Mouse (Mus musculus) Muller cell, postnatal 12 days (primary cell): ENCODE data around the gene Tnfrsf8.

ENCODE experiments used
- DNase-seq: peaks from one replicate; pipeline ENCODE4 v3.0.0-alpha.2; 2015; ENCODE audit errors: inconsistent ontology term

Gene Tnfrsf8

GRCm38 (mm10) chr4:145230647-145231046 lies 84.3 kb downstream of the Tnfrsf8 start:
- DNase-seq = no peak

- DNase-seq = peak; percentile 67
Observed at GRCm38 (mm10) chr4:145229524-145230163, 85.3 kb downstream of the Tnfrsf8 start.

DNA sequence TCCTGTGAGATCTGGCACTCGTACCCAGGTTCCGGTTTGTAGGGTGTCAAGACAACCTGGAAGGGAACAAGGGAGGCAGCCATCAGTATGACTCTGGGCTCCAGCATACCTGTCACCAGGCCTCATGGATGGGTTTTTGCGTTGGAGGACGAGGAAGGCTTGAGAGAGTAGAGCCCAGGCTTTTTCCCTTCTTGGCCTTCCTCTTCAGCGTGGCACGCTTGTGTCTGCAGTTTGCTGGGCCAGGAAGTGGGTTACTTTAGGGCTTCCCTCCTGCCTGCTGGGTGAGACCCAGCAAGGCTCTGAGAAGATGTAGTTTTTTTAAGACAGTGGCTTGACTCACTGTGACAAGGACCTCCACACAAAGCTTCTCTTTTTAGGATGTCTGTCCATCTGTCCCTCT lies 85.9 kb downstream of the Tnfrsf8 start:
- no peak for DNase-seq

DNA sequence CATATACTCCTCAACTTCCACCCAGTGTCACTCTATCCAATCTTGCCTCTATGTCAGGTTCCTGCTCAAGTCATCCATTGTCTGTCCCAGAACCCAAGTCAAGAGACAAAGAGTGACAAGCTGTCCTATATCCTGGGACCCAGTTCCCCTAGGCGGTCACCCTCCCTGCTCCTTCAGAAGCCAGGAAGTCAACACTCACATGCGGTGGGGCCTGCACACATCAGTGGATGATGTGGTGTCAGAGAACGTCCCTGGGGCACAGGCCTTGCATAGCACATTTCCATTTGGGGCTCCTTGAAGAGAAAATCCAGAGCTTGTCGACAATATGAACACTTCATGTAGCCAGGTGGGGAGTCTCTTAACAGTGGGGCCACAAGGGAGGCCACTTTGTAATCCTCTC lies 90.4 kb downstream of the Tnfrsf8 start:
- DNase-seq = no peak

GRCm38 (mm10) chr4:145222064-145222463 lies 92.9 kb downstream of the Tnfrsf8 start:
- no peak for DNase-seq

GRCm38 (mm10) chr4:145221379-145221778 lies 93.6 kb downstream of the Tnfrsf8 start:
- no peak for DNase-seq

DNA sequence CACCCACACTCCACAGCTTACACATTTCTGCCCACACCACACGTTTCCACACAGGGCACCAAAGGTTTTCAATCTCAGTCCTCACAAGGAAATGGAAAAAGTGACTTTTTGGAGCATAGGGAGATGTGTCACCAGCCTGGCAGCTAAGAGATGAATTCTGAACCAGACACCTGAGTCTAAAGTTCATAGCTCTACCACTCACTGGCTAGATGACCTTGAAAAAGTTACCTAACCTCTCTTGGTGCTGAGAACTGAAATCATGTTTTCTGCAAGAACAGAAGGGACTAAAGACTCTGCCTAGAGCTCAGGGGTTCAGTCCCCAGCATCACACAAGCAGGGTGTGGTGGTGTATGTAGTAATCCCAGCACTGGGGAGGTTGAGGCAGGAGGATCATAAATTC lies 95.0 kb downstream of the Tnfrsf8 start:
- no peak for DNase-seq

DNA sequence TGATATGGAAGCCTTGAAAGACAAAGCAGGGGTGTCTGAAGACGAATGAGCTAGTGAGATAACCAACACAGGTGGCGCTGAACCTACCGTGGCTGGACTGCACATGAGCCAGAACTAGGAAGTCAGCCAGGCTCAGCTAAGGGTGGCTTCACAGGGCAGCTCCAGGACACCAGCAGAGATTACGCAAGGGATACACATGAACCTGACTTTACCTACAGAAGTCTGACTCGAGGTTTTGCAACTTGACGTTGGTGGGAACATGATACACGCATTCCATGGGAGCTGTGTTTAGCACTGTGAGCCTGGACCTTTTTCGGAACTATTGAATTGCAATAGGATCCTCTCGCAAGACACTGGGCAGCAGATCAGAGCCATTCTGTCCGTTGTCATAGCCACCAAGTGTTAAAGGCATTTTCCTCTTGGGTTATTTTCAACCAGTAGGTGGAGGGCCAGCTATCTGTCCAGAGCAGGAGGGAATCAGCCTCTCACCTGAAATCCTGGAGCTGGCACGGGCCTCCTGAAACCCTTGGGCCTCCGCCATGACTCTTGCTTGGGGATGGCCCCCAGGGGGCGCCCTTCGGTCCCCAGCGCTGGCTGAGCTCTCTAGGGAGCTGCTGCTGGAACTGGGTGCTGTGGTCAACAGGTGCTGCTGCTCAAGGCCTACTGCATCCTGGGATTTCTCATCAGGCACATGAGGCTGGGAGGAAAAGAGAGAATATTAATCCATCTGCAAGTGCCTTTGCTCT lies 95.6 kb downstream of the Tnfrsf8 start:
- no peak for DNase-seq

- peak; percentile 49 for DNase-seq
Observed at GRCm38 (mm10) chr4:145217837-145218236, 97.1 kb downstream of the Tnfrsf8 start.
